Mouse (Mus musculus) heart, postnatal 0 days (tissue): ENCODE data around the gene Uhrf2.

ENCODE experiments used
- CTCF ChIP-seq: IDR thresholded peaks from 2 replicates; pipeline ENCODE4 v1.5.1; 2016; ENCODE audit warnings: antibody characterized with exemption, control low read depth, low read depth
- EP300 ChIP-seq: IDR thresholded peaks from 2 replicates; pipeline ENCODE4 v1.6.1; 2016; ENCODE audit warnings: antibody characterized with exemption, low read depth

DNA sequence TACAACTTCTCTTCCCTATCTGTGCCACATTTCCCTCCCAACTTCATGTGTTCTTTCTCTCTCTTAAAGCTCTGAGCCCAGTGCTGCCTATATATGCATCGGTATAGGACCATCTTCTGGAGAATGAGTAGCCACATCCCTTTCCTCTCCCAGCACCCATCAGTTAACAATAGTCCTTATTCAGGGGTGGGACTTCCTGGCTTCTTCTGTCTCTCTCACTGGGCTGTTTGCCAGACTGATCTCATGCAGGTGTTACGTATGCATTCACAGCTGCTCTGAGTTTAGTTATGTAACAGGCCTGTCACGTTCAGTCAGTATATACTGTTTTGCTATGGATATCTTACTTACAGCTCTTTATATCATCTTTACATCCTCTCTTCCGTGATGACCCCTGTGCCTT lies 35.5 kb downstream of the Uhrf2 start:
- no peak for TF ChIP-seq CTCF
- TF ChIP-seq EP300: no peak
